Mouse (Mus musculus): ENCODE results near the gene Fam102b. TPM values are rescaled to one million over a fixed set of nuclear protein-coding genes. Genes with fewer than 3 reads are reported as not detected.

The Fam102b gene
- polyA plus RNA-seq, 1 experiment: 3.0 TPM

DNA sequence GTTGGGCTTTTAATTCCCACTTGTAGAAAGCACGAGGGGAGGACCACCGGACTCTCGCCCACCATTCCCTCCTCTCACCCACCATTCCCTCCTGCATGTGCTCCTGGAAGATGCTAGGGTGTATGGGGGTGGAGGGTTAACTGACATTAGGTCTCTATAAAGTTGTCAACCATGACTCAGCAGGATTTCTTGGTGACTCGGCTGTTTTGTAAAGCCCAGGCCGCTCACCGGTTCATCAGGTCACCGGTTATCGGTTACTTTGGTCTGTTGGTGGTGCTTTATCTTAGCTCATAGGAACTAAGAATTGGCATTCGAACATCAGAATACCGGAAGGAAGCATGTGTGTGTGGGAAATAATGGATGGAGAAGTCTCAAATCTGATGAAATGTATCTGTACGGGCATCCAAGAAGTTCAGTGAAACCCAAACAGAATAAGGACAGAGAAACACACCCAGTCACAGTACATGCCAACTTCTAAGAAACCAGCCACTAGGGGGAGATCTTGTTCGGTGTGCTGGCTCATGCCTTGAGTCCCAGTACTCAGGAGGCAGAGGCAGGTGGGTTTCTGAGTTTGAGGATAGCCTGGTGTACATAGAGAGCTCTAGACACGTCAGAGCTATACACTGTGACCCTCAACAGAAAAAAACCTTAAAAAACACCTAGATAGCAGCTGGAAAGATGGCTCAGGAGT, 49.9 kb downstream of the Fam102b start:
- Histone ChIP-seq H3K4me3 (ENCODE audit: low read depth, low read length) (no peak overlapping the region), H3K4me1 (ENCODE audit: control insufficient read depth, insufficient read depth, insufficient read length, low read length) (no peaks in the 10 kb centered on the region), H3K27me3 (ENCODE audit: control insufficient read depth, insufficient read depth, low read length) (no peaks in the 10 kb centered on the region), H3K36me3 (ENCODE audit: control insufficient read depth, insufficient read depth, low read length) (peaks cover 16% of the 10 kb centered on the region), H3K27ac (ENCODE audit: insufficient read depth, low read depth, low read length) (no peak overlapping the region)
- WGBS: 93% methylated on average over 13 of the region's 13 CpGs
- TF ChIP-seq CTCF (IDR thresholded peaks at IDR 0.05; ENCODE audit: extremely low read depth, insufficient read length, insufficient replicate concordance, low read depth, low read length): peak; percentile 34; the same call in 1 of the 2 replicates
- no peak for TF ChIP-seq POLR2A (IDR thresholded peaks at IDR 0.05; ENCODE audit: low read depth, low read length)

DNA sequence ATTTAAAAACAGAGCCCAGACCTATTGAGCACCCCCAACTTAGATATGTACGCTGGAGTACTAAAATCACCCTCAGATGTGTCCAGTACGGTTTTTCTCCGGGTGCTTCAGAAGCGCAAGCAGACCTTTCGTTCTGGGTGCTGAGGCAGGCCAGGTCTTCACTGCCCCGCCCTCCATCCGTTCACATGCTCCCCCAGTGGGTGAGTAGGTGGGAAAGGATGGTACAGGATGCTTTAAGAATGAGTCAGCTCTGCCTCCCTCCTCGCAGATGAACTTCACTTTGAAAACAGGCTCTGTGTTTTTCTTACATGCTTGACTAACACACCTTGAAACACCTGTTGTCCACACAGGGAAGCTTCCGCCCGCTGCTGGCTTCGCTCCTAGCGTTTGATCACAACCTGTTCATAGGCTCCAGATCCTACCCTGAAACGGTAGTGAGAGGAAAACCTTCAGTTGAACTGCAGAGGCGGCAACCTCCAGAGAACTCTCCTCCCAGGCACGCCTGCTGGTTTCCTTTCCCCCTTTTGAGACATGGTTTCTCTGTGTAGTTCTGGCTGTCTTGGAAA, 52.4 kb downstream of the Fam102b start:
- H3K27ac ChIP-seq (ENCODE audit: insufficient read depth, low read depth, low read length): no peak overlapping the region
- TF ChIP-seq POLR2A (IDR thresholded peaks at IDR 0.05; ENCODE audit: low read depth, low read length) (no peak), CTCF (IDR thresholded peaks at IDR 0.05; ENCODE audit: extremely low read depth, insufficient read length, insufficient replicate concordance, low read depth, low read length) (no peak)
- WGBS: 77% methylated on average over 15 of the region's 15 CpGs
- no peaks in the 10 kb centered on the region for H3K4me1 ChIP-seq (ENCODE audit: control insufficient read depth, insufficient read depth, insufficient read length, low read length)
- peaks cover 18% of the 10 kb centered on the region for H3K36me3 ChIP-seq (ENCODE audit: control insufficient read depth, insufficient read depth, low read length)
- H3K27me3 ChIP-seq (ENCODE audit: control insufficient read depth, insufficient read depth, low read length): no peaks in the 10 kb centered on the region
- H3K4me3 ChIP-seq (ENCODE audit: low read depth, low read length): no peak overlapping the region

DNA sequence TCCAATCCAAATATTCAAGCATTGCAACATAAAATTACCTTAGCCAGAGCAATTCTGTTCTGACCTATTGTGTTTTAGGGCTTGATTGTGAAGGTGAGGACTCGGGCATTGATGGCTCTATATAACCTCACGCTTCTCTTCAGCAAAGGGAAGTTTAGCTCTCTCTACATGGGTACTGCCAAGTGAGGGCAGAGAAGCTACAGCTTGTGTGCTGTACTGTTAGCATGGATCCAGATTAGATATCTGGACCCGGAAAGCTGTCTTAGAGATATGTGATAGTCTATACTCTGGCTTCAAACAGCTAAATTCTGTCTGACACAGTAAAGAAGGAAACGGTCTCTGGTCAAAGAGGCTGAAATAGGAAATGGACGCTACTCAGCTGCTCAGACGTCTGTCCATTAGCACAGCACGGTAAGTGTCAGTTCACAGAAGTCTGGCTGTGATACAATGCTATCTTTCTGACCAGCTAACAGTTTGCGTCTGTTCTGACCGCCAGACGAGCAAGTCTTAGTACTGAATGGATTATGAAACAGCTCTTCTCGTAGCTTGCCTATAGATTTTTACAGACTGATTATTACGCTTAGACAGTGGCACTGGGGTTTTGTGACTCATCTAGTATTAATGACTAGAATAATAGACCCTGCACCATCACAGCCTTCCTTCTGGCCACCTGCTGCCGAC, 53.3 kb downstream of the Fam102b start:
- no peaks in the 10 kb centered on the region for H3K4me1 ChIP-seq (ENCODE audit: control insufficient read depth, insufficient read depth, insufficient read length, low read length)
- H3K36me3 ChIP-seq (ENCODE audit: control insufficient read depth, insufficient read depth, low read length): peaks cover 14% of the 10 kb centered on the region
- TF ChIP-seq POLR2A (IDR thresholded peaks at IDR 0.05; ENCODE audit: low read depth, low read length): no peak
- WGBS: 80% methylated on average over 13 of the region's 13 CpGs
- H3K27me3 ChIP-seq (ENCODE audit: control insufficient read depth, insufficient read depth, low read length): no peaks in the 10 kb centered on the region
- H3K4me3 ChIP-seq (ENCODE audit: low read depth, low read length): no peak overlapping the region
- H3K27ac ChIP-seq (ENCODE audit: insufficient read depth, low read depth, low read length): no peak overlapping the region

DNA sequence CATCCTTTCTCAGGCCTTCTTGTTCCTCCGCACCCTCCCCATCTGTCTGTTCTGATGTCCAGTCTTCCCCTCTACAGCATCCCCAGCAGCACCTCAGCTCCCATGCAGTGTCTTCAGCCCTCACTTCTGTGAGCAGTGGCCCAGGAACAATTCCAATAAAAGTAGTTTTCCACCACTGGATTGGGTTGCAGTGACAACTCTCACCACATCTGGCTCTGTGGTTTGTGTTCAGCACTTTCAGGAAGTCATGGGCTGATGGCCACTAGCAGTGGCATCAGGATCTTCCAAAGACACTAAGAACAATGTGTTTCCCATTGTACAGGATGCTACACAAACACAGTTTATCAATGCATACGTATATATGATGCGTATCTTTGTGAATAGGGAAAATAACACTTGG, 61.4 kb downstream of the Fam102b start:
- Histone ChIP-seq H3K27ac (ENCODE audit: insufficient read depth, low read depth, low read length) (no peak overlapping the region), H3K27me3 (ENCODE audit: control insufficient read depth, insufficient read depth, low read length) (no peaks in the 10 kb centered on the region), H3K36me3 (ENCODE audit: control insufficient read depth, insufficient read depth, low read length) (peaks cover 3% of the 10 kb centered on the region; the same call in 1 of the 2 replicates), H3K4me1 (ENCODE audit: control insufficient read depth, insufficient read depth, insufficient read length, low read length) (no peaks in the 10 kb centered on the region), H3K4me3 (ENCODE audit: low read depth, low read length) (no peak overlapping the region)
- 94% methylated on average over 3 of the region's 3 CpGs for WGBS
- TF ChIP-seq CTCF (IDR thresholded peaks at IDR 0.05; ENCODE audit: extremely low read depth, insufficient read length, insufficient replicate concordance, low read depth, low read length): no peak
- TF ChIP-seq POLR2A (IDR thresholded peaks at IDR 0.05; ENCODE audit: low read depth, low read length): no peak

- H3K4me3 ChIP-seq (ENCODE audit: low read depth, low read length): no peak overlapping the region
- no peaks in the 10 kb centered on the region for H3K27me3 ChIP-seq (ENCODE audit: control insufficient read depth, insufficient read depth, low read length)
- no peak overlapping the region for H3K27ac ChIP-seq (ENCODE audit: insufficient read depth, low read depth, low read length)
- H3K4me1 ChIP-seq (ENCODE audit: control insufficient read depth, insufficient read depth, insufficient read length, low read length): no peaks in the 10 kb centered on the region
- peak; percentile 26; the same call in 1 of the 2 replicates for TF ChIP-seq CTCF (IDR thresholded peaks at IDR 0.05; ENCODE audit: extremely low read depth, insufficient read length, insufficient replicate concordance, low read depth, low read length)
- no peak for TF ChIP-seq POLR2A (IDR thresholded peaks at IDR 0.05; ENCODE audit: low read depth, low read length)
- no peaks in the 10 kb centered on the region for H3K36me3 ChIP-seq (ENCODE audit: control insufficient read depth, insufficient read depth, low read length)
- 77% methylated on average over 7 of the region's 7 CpGs for WGBS
These were observed 62.9 kb downstream of the Fam102b start for GRCm38 (mm10) chr3:108964361-108965044.

DNA sequence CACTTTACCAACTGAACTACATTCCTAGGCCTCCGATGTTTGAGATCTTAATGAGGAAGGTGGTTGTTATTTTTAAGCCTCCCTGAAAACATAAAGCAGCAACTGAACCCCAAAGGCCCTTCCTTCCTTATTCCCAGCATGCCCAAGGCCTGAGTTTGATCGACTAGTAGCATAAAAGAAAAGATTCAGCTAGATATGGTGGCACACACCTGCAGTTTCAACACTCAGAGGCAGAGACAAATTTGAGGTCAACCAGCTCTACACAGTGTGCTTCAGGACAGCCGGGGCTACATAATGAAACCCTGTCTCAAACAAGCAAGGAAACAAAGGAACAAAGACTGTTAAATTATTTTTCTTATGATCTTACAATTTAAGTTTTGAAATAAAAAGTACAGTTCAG, 63.6 kb downstream of the Fam102b start:
- Histone ChIP-seq H3K36me3 (ENCODE audit: control insufficient read depth, insufficient read depth, low read length) (no peaks in the 10 kb centered on the region), H3K4me3 (ENCODE audit: low read depth, low read length) (no peak overlapping the region), H3K4me1 (ENCODE audit: control insufficient read depth, insufficient read depth, insufficient read length, low read length) (no peaks in the 10 kb centered on the region), H3K27ac (ENCODE audit: insufficient read depth, low read depth, low read length) (no peak overlapping the region), H3K27me3 (ENCODE audit: control insufficient read depth, insufficient read depth, low read length) (no peaks in the 10 kb centered on the region)
- 74% methylated on average over 3 of the region's 3 CpGs for WGBS
- TF ChIP-seq POLR2A (IDR thresholded peaks at IDR 0.05; ENCODE audit: low read depth, low read length): no peak
- TF ChIP-seq CTCF (IDR thresholded peaks at IDR 0.05; ENCODE audit: extremely low read depth, insufficient read length, insufficient replicate concordance, low read depth, low read length): no peak

DNA sequence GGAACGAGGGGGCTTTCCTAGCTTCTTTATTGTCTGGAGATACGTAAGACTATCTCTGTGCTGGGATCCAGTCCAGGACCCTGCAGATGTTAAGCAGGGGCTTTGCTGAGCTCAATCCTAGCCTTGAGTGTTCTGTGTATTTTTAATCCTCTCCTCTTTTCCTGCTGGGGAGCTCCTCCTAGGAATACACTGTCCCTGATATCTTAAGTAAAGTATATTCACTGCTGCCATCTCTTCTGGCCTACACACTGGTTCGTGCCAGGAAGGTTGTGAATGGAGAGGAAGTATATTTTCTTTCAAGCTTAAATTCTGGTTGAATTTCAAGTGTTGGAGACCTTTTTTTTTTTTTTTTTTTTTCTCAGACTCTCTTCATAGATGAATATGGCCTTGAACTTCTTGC, 64.1 kb downstream of the Fam102b start:
- Histone ChIP-seq H3K36me3 (ENCODE audit: control insufficient read depth, insufficient read depth, low read length) (no peaks in the 10 kb centered on the region), H3K4me3 (ENCODE audit: low read depth, low read length) (no peak overlapping the region), H3K27ac (ENCODE audit: insufficient read depth, low read depth, low read length) (no peak overlapping the region), H3K4me1 (ENCODE audit: control insufficient read depth, insufficient read depth, insufficient read length, low read length) (no peaks in the 10 kb centered on the region), H3K27me3 (ENCODE audit: control insufficient read depth, insufficient read depth, low read length) (no peaks in the 10 kb centered on the region)
- TF ChIP-seq POLR2A (IDR thresholded peaks at IDR 0.05; ENCODE audit: low read depth, low read length) (no peak), CTCF (IDR thresholded peaks at IDR 0.05; ENCODE audit: extremely low read depth, insufficient read length, insufficient replicate concordance, low read depth, low read length) (no peak)
- WGBS: 81% methylated on average over 3 of the region's 3 CpGs

Data from small intestine, adult 2 months (tissue).